Mouse (Mus musculus): ENCODE measurements around the gene Txn2.

Txn2 gene

GRCm38 (mm10) chr15:77928673-77929331 lies at the start of gene Txn2:
Gene Txn2 (minus strand): TSS chr15:77929006.
- under 1% methylated on average over 34 of the region's 34 CpGs for WGBS

- WGBS, result 70% methylated on average over 3 of the region's 3 CpGs
These were observed 48.9 kb upstream of the Txn2 start for GRCm38 (mm10) chr15:77977663-77978062.

GRCm38 (mm10) chr15:77974165-77974841 lies 45.5 kb upstream of the Txn2 start:
- 77% methylated on average over 6 of the region's 6 CpGs for WGBS

GRCm38 (mm10) chr15:77970470-77971292 lies 41.9 kb upstream of the Txn2 start, which contains the start of gene Eif3d:
Gene Eif3d (minus strand): TSS chr15:77970813.
- WGBS, result under 1% methylated on average over 72 of the region's 72 CpGs

GRCm38 (mm10) chr15:77969940-77970469 lies 41.2 kb upstream of the Txn2 start:
- 1% methylated on average over 15 of the region's 15 CpGs for WGBS

GRCm38 (mm10) chr15:77965117-77965528 lies 36.3 kb upstream of the Txn2 start:
- whole genome bisulfite sequencing, result 48% methylated on average over 9 of the region's 9 CpGs

- 95% methylated on average over 5 of the region's 5 CpGs for WGBS
These were observed 33.6 kb upstream of the Txn2 start for GRCm38 (mm10) chr15:77962447-77962846.

GRCm38 (mm10) chr15:77960693-77961092 lies 31.9 kb upstream of the Txn2 start:
- WGBS, result 85% methylated on average over 6 of the region's 6 CpGs

- WGBS, result 56% methylated on average over 3 of the region's 3 CpGs
These were observed 29.3 kb upstream of the Txn2 start for GRCm38 (mm10) chr15:77958071-77958470.

- 46% methylated on average over 5 of the region's 5 CpGs for WGBS
These were observed 28.8 kb upstream of the Txn2 start for GRCm38 (mm10) chr15:77957625-77958024.

GRCm38 (mm10) chr15:77956404-77956901 lies 27.6 kb upstream of the Txn2 start, which contains the start of gene Foxred2:
Gene Foxred2 (minus strand): TSS chr15:77956722.
- under 1% methylated on average over 39 of the region's 39 CpGs for WGBS

- WGBS, result 10% methylated on average over 52 of the region's 52 CpGs
These were observed 26.9 kb upstream of the Txn2 start for GRCm38 (mm10) chr15:77955440-77956403.

- WGBS, result 77% methylated on average over 2 of the region's 2 CpGs
These were observed 25.6 kb upstream of the Txn2 start for GRCm38 (mm10) chr15:77954362-77954761.

GRCm38 (mm10) chr15:77952921-77953320 lies 24.1 kb upstream of the Txn2 start:
- 64% methylated on average over 3 of the region's 3 CpGs for WGBS

- 86% methylated on average over 7 of the region's 7 CpGs for WGBS
These were observed 20.3 kb upstream of the Txn2 start for GRCm38 (mm10) chr15:77949061-77949460.

- WGBS, result 86% methylated on average over 4 of the region's 4 CpGs
These were observed 16.9 kb upstream of the Txn2 start for GRCm38 (mm10) chr15:77945711-77946110.

GRCm38 (mm10) chr15:77941563-77941962 lies 12.8 kb upstream of the Txn2 start:
- 47% methylated on average over 3 of the region's 3 CpGs for WGBS

- 91% methylated on average over 5 of the region's 5 CpGs for WGBS
These were observed 9.7 kb upstream of the Txn2 start for GRCm38 (mm10) chr15:77938516-77938915.

GRCm38 (mm10) chr15:77935673-77936375 lies 7.0 kb upstream of the Txn2 start:
- 31% methylated on average over 14 of the region's 14 CpGs for WGBS

GRCm38 (mm10) chr15:77934968-77935367 lies 6.2 kb upstream of the Txn2 start:
- WGBS, result 58% methylated on average over 5 of the region's 5 CpGs
